Mouse (Mus musculus) lung, adult 10 weeks (tissue): ENCODE measurements around the gene Svbp. TPM values are rescaled to one million over a fixed set of nuclear protein-coding genes. Genes with fewer than 3 reads are reported as not detected.

Experiments used
- polyA plus RNA-seq: library from polyadenylated mRNA; stranded (reverse); fragments of 350-450 nt; fragmentation: Illumina TruSeq; extraction: RNeasy Lipid Tissue Mini Kit (QIAGEN cat#74804); gene quantifications from one replicate; pipeline ENCODE4 v1.2.3, GENCODE M21; 2014; ENCODE audit warnings: low read depth, low replicate concordance; ENCODE audit not compliant: insufficient read depth

Svbp gene
- polyA plus RNA-seq: 55.4 TPM

DNA sequence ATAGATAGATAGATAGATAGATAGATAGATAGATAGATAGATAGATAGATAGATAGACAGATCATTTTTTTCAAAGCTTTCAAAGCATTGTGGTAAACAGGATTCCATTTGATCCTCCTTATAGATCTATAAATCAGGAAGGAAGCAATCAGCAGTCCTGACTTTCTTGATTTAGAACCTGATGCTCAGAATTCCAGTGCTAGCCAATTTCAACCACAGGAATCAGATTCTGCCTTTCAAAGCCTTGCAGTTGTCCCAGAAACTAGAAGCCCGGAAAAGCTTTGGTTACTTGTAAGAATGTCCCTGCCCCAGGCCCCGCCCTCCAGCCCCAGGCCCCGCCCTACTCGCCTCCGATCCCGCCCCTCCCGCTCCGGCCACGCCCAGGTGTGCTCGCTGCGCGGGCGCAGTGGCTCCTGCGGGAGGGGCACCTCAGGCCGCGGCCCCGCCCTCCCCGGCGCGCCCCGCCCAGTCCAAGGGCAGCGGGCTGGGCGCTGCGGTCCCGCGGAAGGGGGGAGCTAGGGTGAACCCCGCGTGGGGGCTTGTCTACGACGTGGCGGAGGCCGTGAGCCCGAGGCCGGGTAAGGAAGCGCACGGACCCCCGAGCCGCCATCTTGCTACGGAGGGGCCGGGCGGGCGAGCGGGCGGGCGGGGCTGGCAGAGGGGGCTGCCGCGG lies at the start of gene Svbp:
Gene Svbp, plus strand, starts transcription at position 398 of the 673 bp plus-strand sequence.

GRCm38 (mm10) chr4:119173851-119174453 lies 21.2 kb upstream of the Svbp start, which contains the start of gene Zfp691:
Gene Zfp691 (minus strand): TSS chr4:119174195.

GRCm38 (mm10) chr4:119189864-119190263 lies 5.2 kb upstream of the Svbp start, which contains the start of gene Ermap:
Gene Ermap (minus strand): TSS chr4:119190011.

DNA sequence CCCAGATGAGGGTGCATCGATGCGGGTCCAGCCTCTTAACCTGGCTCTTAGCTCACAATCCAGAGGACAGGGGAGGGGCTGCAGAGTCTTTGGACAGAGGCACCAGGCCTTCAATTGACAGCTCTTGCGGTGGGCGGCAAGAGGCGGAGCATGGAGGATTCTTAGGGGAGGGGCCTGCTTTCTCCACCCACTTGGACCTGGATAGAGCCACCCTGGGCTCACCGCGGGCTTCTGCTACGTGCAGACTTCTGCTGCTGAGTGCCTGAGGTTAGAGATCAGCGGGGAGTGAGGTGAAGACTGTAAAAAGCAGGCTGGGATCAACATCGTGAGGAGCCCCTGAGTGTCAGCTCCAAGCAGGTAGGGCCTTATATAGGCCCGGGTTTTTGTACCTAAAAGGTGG lies 23.1 kb downstream of the Svbp start, which contains the start of gene Tmem269:
Gene Tmem269, minus strand, starts transcription at position 49 of the 400 bp plus-strand sequence.

DNA sequence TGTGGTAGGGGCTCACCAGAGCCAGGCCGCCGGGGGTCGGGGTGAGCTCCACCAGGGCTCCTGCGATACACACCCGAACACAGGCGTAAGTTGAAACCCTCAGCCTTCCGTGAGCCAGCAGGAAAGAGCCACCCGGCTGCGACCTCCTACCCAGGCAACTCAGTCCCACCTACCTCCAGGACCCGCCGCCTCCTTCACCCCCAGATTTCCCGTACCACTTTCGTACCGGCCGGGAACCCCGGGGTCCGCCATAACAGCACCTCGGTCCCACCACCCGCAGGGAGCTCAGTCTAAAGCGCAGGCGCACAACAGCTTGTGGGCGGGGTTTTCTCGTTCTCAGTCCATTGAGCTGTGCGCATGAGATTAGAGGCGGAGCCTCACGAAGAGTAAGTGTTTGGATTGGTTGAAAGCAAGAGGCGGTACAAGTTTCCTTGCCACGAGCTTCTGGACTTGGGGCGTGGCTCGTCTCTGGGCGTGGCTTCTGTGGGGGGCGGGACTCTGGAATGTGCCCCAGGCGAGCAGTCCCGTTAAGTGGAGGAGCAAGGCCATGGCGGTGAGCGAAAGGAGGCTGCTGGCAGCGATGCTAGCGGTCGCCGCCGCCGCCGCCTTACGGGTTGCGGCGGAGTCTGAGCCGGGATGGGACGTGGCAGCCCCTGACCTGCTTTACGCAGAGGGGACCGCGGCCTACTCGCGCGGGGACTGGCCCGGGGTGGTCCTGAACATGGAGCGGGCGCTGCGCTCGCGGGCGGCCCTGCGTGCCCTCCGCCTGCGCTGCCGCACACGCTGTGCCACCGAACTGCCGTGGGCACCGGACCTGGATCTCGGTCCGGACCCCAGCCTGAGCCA lies 37.5 kb downstream of the Svbp start, which contains the start of the genes AU022252 and P3h1:
Gene AU022252, minus strand, starts transcription at position 303 of the 846 bp plus-strand sequence.
Gene P3h1, plus strand, starts transcription at position 506 of the 846 bp plus-strand sequence.

Other genes starting within 250 kb of the Svbp start
- not detected for gene Lao1, start 233.7 kb upstream of the Svbp start, polyA plus RNA-seq
- 14.4 TPM for gene Slc2a1, start 86.6 kb upstream of the Svbp start, polyA plus RNA-seq
- gene Zfp691, start 21.1 kb upstream of the Svbp start, polyA plus RNA-seq: 3.8 TPM
- gene Ermap, start 5.3 kb upstream of the Svbp start, polyA plus RNA-seq: 0.07 TPM
- gene Tmem269, start 22.9 kb downstream of the Svbp start, polyA plus RNA-seq: 0.32 TPM
- 8.3 TPM for gene AU022252, start 37.4 kb downstream of the Svbp start, polyA plus RNA-seq
- 10.2 TPM for gene P3h1, start 37.6 kb downstream of the Svbp start, polyA plus RNA-seq
- gene Cldn19, start 60.1 kb downstream of the Svbp start, polyA plus RNA-seq: 0.19 TPM
- 519 TPM for gene Ybx1, start 99.3 kb downstream of the Svbp start, polyA plus RNA-seq
- gene Ppih, start 125.2 kb downstream of the Svbp start, polyA plus RNA-seq: 27.0 TPM
- gene Ccdc30, start 220.2 kb downstream of the Svbp start, polyA plus RNA-seq: 6.5 TPM
- gene Ppcs, start 227.1 kb downstream of the Svbp start, polyA plus RNA-seq: 13.9 TPM
- 3.1 TPM for gene Zmynd12, start 227.5 kb downstream of the Svbp start, polyA plus RNA-seq